In genomic region chr10:126962271-126962965, GRCm38 (mm10) we compare ENCODE assay signal across 8 mouse cellular contexts. TPM values are rescaled to one million over a fixed set of nuclear protein-coding genes. Genes with fewer than 3 reads are reported as not detected.
DNase-seq lines count a peak whose midpoint lies in the region; ATAC-seq and TF ChIP-seq lines count a peak whose summit lies in the region.

No protein-coding gene starts in this region.

- peak overlapping the region; percentile 65 for H3K9ac ChIP-seq in heart, embryonic 13.5 days
- no peak overlapping the region; the same call in 1 of the 2 replicates for H3K9ac ChIP-seq in kidney, embryonic 16.5 days (replicated peaks; ENCODE audit: low read length)

- TF ChIP-seq CTCF in lung, adult 2 months (IDR thresholded peaks at IDR 0.05; ENCODE audit: insufficient read depth, low read length) = no peak
- no peak for TF ChIP-seq CTCF in thymus, adult 2 months (IDR thresholded peaks at IDR 0.05; ENCODE audit: borderline replicate concordance, control insufficient read depth, extremely low read depth, insufficient read depth, low read length, poor library complexity)

- H3K36me3 ChIP-seq in embryonic facial prominence, embryonic 10.5 days (replicated peaks) = no peaks in the 10 kb centered on the region
- H3K36me3 ChIP-seq in heart, embryonic 13.5 days = no peaks in the 10 kb centered on the region
- H3K36me3 ChIP-seq in kidney, embryonic 16.5 days (ENCODE audit: insufficient read depth, low read length) = no peaks in the 10 kb centered on the region
- no peaks in the 10 kb centered on the region for H3K36me3 ChIP-seq in thymus, adult 2 months (ENCODE audit: control insufficient read depth, insufficient read depth, low read length)

- TF ChIP-seq POLR2A in lung, adult 2 months (IDR thresholded peaks at IDR 0.05; ENCODE audit: borderline replicate concordance, extremely low read depth, low read depth, low read length) = no peak
- no peak for TF ChIP-seq POLR2A in thymus, adult 2 months (IDR thresholded peaks at IDR 0.05; ENCODE audit: control insufficient read depth, extremely low read depth, insufficient read depth, low read length, poor library complexity)

- H3K9me3 ChIP-seq in embryonic facial prominence, embryonic 10.5 days = no peaks in the 10 kb centered on the region
- 0 out of 2 replicates have a peak, but pooled peaks cover 4% of the 10 kb centered on the region for H3K9me3 ChIP-seq in heart, embryonic 13.5 days
- no peaks in the 10 kb centered on the region for H3K9me3 ChIP-seq in kidney, embryonic 16.5 days (ENCODE audit: low read length)

- peak overlapping the region; percentile 71 for H3K27ac ChIP-seq in embryonic facial prominence, embryonic 10.5 days (replicated peaks)
- H3K27ac ChIP-seq in heart, embryonic 13.5 days (replicated peaks) = peak overlapping the region; percentile 89
- peak overlapping the region; percentile 91 for H3K27ac ChIP-seq in kidney, embryonic 16.5 days (ENCODE audit: low read length)
- H3K27ac ChIP-seq in thymus, adult 2 months (ENCODE audit: control insufficient read depth, insufficient read depth, low read length) = no peak overlapping the region

- H3K27me3 ChIP-seq in embryonic facial prominence, embryonic 10.5 days (replicated peaks; ENCODE audit: low read depth, poor library complexity, severe bottlenecking) = peaks cover 22% of the 10 kb centered on the region
- no peaks in the 10 kb centered on the region for H3K27me3 ChIP-seq in heart, embryonic 13.5 days (replicated peaks)
- no peaks in the 10 kb centered on the region for H3K27me3 ChIP-seq in kidney, embryonic 16.5 days (ENCODE audit: insufficient read depth, low read length)
- no peaks in the 10 kb centered on the region for H3K27me3 ChIP-seq in thymus, adult 2 months (ENCODE audit: control insufficient read depth, insufficient read depth, low read length)

- peak overlapping the region; percentile 42 for H3K4me2 ChIP-seq in heart, embryonic 13.5 days
- H3K4me2 ChIP-seq in kidney, embryonic 16.5 days (replicated peaks; ENCODE audit: low read depth, low read length) = peak overlapping the region; percentile 21; the same call in 1 of the 2 replicates

- ATAC-seq in heart, embryonic 13.5 days (ENCODE audit: extremely low read depth, insufficient number of reproducible peaks, low FRiP score, low TSS enrichment) = no peak; the same call in 1 of the 2 replicates
- ATAC-seq in kidney, embryonic 16.5 days (ENCODE audit: low FRiP score, low TSS enrichment) = peak; percentile 90

- peaks cover 35% of the 10 kb centered on the region for H3K4me1 ChIP-seq in embryonic facial prominence, embryonic 10.5 days
- peaks cover 26% of the 10 kb centered on the region for H3K4me1 ChIP-seq in heart, embryonic 13.5 days
- H3K4me1 ChIP-seq in kidney, embryonic 16.5 days (ENCODE audit: insufficient read depth, low read length) = peaks cover 31% of the 10 kb centered on the region
- peaks cover 7% of the 10 kb centered on the region; the same call in 1 of the 2 replicates for H3K4me1 ChIP-seq in lung, adult 2 months (ENCODE audit: control insufficient read depth, insufficient read depth, low read length)
- no peaks in the 10 kb centered on the region for H3K4me1 ChIP-seq in thymus, adult 2 months (replicated peaks; ENCODE audit: control insufficient read depth, insufficient read depth, low read length)

- WGBS in embryonic facial prominence, embryonic 10.5 days = 30% methylated on average over 15 of the region's 15 CpGs
- WGBS in heart, embryonic 13.5 days = 27% methylated on average over 15 of the region's 15 CpGs
- WGBS in kidney, embryonic 16.5 days = 21% methylated on average over 15 of the region's 15 CpGs
- WGBS in lung, adult 2 months = 36% methylated on average over 15 of the region's 15 CpGs
- 67% methylated on average over 15 of the region's 15 CpGs for WGBS in thymus, adult 2 months

- DNase-seq in 3T3-L1 (ENCODE audit: low read depth, low spot score) = peak; percentile 79
- DNase-seq in adrenal gland, adult (ENCODE audit: inconsistent age in 2 of 2, low spot score in 1 of 2) = peak; percentile 66 to 89
- peak; percentile 67 for DNase-seq in embryonic facial prominence, embryonic 10.5 days (ENCODE audit: low spot score)
- DNase-seq in lung, adult 2 months = peak; percentile 41
- DNase-seq in testis, postnatal 14 days (ENCODE audit: low spot score) = peak; percentile 47
- DNase-seq in thymus, adult 2 months = no peak

- H3K4me3 ChIP-seq in embryonic facial prominence, embryonic 10.5 days = peak overlapping the region; percentile 29
- no peak overlapping the region for H3K4me3 ChIP-seq in heart, embryonic 13.5 days
- no peak overlapping the region for H3K4me3 ChIP-seq in kidney, embryonic 16.5 days (ENCODE audit: low read length)
- H3K4me3 ChIP-seq in lung, adult 2 months (replicated peaks; ENCODE audit: extremely low read depth, low read depth, low read length) = no peak overlapping the region
- H3K4me3 ChIP-seq in thymus, adult 2 months (ENCODE audit: control insufficient read depth, insufficient read depth, low read length) = no peak overlapping the region

RNA-seq across cellular contexts. Expression of gene Ctdsp2, which starts 16.1 kb away (rescaled TPM):
- 46.2 and 49.3 TPM in 2 replicates for polyA plus RNA-seq in embryonic facial prominence, embryonic 10.5 days (2016; fragmentation: Nextera tagmentation; extraction: Ambion mirVana)
- 37.1 and 39.6 TPM in 2 replicates for polyA plus RNA-seq in heart, embryonic 13.5 days (2015; fragmentation: Nextera tagmentation; extraction: Ambion mirVana)
- polyA plus RNA-seq in kidney, embryonic 16.5 days (2015; fragmentation: Nextera tagmentation; extraction: Ambion mirVana) = 70.5 and 76.1 TPM in 2 replicates
- polyA plus RNA-seq in lung, adult 2 months (2012; rRNA removed) = 182 and 227 TPM in 2 replicates
- 179 and 182 TPM in 2 replicates for polyA plus RNA-seq in thymus, adult 2 months (2012; rRNA removed)

RNA-seq across cellular contexts. Expression of gene Avil, which starts 38.1 kb away (rescaled TPM):
- polyA plus RNA-seq in embryonic facial prominence, embryonic 10.5 days (2016; fragmentation: Nextera tagmentation; extraction: Ambion mirVana) = 0.06 and 0.44 TPM in 2 replicates
- 0.17 and 0.21 TPM in 2 replicates for polyA plus RNA-seq in heart, embryonic 13.5 days (2015; fragmentation: Nextera tagmentation; extraction: Ambion mirVana)
- 0.17 and 0.22 TPM in 2 replicates for polyA plus RNA-seq in kidney, embryonic 16.5 days (2015; fragmentation: Nextera tagmentation; extraction: Ambion mirVana)
- 0.12 and 0.30 TPM in 2 replicates for polyA plus RNA-seq in lung, adult 2 months (2012; rRNA removed)
- polyA plus RNA-seq in thymus, adult 2 months (2012; rRNA removed) = 0.97 and 1.3 TPM in 2 replicates
